Comparison of ENCODE assay signal across 9 mouse cellular contexts in the genomic region with DNA sequence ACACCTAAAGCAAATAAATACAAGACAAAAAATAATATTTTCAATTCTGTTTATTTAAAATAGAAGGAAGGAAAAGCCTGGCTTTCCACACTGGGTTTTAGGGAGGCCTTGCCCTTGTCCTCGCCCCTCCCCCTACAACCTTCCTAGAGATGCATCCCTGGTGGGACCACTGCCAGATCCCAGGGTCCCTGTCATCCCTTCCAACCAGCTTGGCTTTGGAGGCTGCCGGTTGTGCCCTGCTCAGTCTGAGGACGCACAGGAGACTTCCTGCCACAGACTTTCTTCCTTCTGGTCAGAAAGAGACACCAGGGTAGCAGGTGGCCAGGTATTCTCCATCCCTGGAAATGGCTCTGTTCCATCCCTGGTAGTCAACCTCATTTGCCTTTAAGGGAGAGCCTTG. TPM values are rescaled to one million over a fixed set of nuclear protein-coding genes. Genes with fewer than 3 reads are reported as not detected.
"Had no signal": no experiment of that assay in that cellular context is flagged by ENCODE, and none has a peak within 500 bp of the region (broad histone marks: within the 10 kb centered on the region; RNA-seq: fewer than 3 reads in every experiment).

No protein-coding gene starts in this region.

- DNase-seq: kidney, postnatal 14 days; lung, embryonic 14.5 days; lung, postnatal 10 days; lung, postnatal 4 days; midbrain, embryonic 14.5 days; right cerebral cortex, adult 18-20 months; right cerebral cortex, postnatal 4 days; spleen, adult 18-20 months had no signal

RNA-seq across cellular contexts. Expression of a gene that starts 57.4 kb away (rescaled TPM):
- total RNA-seq: megakaryocyte, adult 5-6 weeks had no signal
